Mouse (Mus musculus): ENCODE results near the gene Gm6882. TPM values are rescaled to one million over a fixed set of nuclear protein-coding genes. Genes with fewer than 3 reads are reported as not detected.
"Not testable (repeated sequence)": the region's sequence is repeated elsewhere in the genome, so short reads cannot be mapped to it uniquely, and the experiment has no call there.

The Gm6882 gene
- total RNA-seq (2015) (not detected in 2 replicates), total RNA-seq (2017) (not detected in 2 replicates)

DNA sequence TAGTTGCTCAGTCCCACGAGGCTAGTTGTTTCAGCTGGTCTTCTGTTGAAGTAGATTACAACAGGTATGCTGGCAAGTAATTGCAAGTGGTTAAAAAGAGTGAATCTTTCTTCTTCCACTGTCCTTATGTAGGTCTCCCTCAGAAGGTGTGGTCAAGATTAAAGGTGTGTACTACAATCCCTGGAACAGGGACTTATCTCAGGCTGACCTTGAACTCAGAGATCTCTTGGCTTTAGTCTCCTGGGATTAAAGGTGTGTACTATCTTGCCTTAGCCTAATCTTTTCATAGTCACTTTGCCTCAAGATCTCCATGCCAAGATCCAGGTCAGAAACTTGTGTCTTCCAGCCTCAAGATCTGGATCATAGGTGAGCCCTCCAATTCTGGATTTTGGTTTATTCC, at the start of gene Gm6882:
TSS of gene Gm6882 (minus strand) at position 101 of the 400 bp plus-strand sequence.
- not testable (repeated sequence) for ATAC-seq (replicated peaks; ENCODE audit: poor library complexity)

Other genes with a start within 250 kb of the Gm6882 start
- gene Gm5157, start 242.3 kb downstream of the Gm6882 start, total RNA-seq (2015), result not detected in 2 replicates
- not detected in 2 replicates for gene Gm5157, start 242.3 kb downstream of the Gm6882 start, total RNA-seq (2017)
- not detected in 2 replicates for gene Vmn1r124, start 172.1 kb downstream of the Gm6882 start, total RNA-seq (2015)
- gene Vmn1r124, start 172.1 kb downstream of the Gm6882 start, total RNA-seq (2017), result not detected in 2 replicates
- gene Vmn1r125, start 160.6 kb downstream of the Gm6882 start, total RNA-seq (2015), result not detected in 2 replicates
- gene Vmn1r125, start 160.6 kb downstream of the Gm6882 start, total RNA-seq (2017), result not detected in 2 replicates
- gene Vmn1r126, start 131.3 kb downstream of the Gm6882 start, total RNA-seq (2015), result not detected in 2 replicates
- not detected in 2 replicates for gene Vmn1r126, start 131.3 kb downstream of the Gm6882 start, total RNA-seq (2017)
- gene Vmn1r127, start 112.9 kb downstream of the Gm6882 start, total RNA-seq (2015), result not detected in 2 replicates
- not detected in 2 replicates for gene Vmn1r127, start 112.9 kb downstream of the Gm6882 start, total RNA-seq (2017)
- not detected in 2 replicates for gene Vmn1r128, start 83.4 kb downstream of the Gm6882 start, total RNA-seq (2015)
- gene Vmn1r128, start 83.4 kb downstream of the Gm6882 start, total RNA-seq (2017), result not detected in 2 replicates
- gene Vmn1r129, start 71.5 kb downstream of the Gm6882 start, total RNA-seq (2015), result not detected in 2 replicates
- not detected in 2 replicates for gene Vmn1r129, start 71.5 kb downstream of the Gm6882 start, total RNA-seq (2017)
- gene Vmn1r130, start 79.0 kb upstream of the Gm6882 start, total RNA-seq (2015), result not detected in 2 replicates
- gene Vmn1r130, start 79.0 kb upstream of the Gm6882 start, total RNA-seq (2017), result not detected in 2 replicates
- not detected in 2 replicates for gene Vmn1r131, start 113.3 kb upstream of the Gm6882 start, total RNA-seq (2015)
- gene Vmn1r131, start 113.3 kb upstream of the Gm6882 start, total RNA-seq (2017), result not detected in 2 replicates
- not detected in 2 replicates for gene Vmn1r132, start 181.3 kb upstream of the Gm6882 start, total RNA-seq (2015)
- not detected in 2 replicates for gene Vmn1r132, start 181.3 kb upstream of the Gm6882 start, total RNA-seq (2017)